Mouse (Mus musculus): ENCODE results near the gene Rspo1.

The Rspo1 gene

DNA sequence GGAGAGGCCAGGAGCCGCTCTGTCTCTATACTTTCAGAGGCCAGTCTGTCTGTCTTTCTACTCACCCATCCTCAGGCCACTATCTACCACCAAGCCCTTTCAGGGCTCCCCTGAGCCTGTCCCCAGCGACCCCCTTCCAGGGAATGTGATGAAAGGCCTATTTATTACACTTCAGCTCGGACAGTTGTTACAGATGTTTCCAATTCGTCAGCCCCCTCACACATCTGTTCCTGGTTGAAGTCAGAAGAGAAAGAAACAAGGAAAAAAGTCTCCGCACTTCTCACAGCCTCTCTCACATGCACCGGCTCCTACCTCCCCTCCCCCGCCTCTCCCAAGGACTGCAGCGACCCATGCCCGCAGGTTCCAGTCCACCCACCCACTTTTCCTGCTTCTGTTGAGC lies 13.9 kb upstream of the Rspo1 start:
- in situ Hi-C loops (cut with MboI), result no loop called here

DNA sequence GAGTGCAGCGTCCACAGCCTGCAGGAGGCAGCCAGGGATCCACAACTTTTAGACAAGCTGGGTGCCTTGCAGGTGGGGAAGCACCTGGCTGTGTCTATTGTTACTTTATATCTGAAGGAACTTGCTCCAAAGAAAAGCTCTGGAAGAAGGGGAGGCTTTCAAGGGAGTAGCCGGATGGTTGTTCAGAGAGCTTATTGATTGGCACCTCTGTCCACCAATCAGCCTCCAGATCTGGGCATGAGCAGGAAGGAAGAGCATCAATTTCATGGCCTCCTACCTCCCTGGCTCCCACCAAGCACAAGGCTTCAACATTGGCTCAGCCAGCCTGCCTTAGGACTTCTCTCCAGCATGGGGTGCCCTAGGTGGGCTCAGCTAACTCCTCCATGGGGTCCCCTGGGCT lies 12.9 kb upstream of the Rspo1 start:
- in situ Hi-C loops (cut with MboI), result no loop called here

DNA sequence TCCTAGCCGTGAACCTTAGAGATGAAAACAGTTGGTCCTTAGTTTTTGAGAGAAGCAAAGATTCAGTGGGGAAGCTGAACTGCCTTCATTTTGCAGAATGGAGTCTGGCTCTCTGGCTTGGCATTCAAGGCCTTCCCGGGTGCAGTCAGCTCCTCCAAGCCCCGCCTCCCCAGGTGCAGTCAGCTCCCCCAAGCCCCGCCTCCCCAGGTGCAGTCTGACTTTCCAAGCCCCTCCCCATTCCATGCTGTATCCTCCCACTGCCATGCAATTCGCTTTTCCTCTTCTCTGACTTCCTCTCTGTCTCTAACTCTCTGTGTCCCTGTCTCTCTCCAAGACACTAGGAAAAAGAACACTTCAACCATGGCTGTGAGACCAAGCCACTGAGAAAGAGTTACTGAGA lies 8.0 kb upstream of the Rspo1 start:
- in situ Hi-C loops (cut with MboI), result no loop called here

DNA sequence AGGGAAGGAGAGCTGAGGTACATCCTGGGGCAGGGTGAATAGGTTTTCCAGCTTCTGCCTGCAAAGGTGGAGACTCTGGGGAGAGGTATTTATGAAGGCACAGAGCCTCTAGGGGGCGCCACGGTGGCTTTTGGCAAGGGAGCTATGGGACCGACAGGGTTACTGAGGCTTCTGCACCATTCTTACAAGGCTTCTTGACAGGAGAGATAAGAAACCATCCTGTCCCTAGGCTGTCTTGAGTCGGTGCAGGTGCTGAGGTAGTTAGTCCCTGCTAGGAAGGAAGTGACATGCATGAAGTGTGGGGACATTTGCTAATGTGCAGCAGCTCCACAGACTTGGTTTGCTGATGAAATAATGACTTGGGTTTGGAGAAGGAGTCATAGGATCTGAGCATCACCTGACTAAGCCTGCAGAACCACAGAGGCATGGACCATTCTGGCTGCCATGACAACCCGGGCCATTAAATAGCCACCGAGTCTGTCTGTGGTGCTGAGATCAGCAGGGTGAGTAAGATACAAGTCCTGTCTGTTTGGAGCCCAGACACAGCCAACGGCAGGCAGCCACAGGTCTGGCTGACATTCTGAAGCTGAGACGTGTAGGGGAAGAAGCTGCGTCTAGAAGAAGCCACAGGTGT lies 2.2 kb upstream of the Rspo1 start:
- in situ Hi-C loops (cut with MboI), result no loop called here

DNA sequence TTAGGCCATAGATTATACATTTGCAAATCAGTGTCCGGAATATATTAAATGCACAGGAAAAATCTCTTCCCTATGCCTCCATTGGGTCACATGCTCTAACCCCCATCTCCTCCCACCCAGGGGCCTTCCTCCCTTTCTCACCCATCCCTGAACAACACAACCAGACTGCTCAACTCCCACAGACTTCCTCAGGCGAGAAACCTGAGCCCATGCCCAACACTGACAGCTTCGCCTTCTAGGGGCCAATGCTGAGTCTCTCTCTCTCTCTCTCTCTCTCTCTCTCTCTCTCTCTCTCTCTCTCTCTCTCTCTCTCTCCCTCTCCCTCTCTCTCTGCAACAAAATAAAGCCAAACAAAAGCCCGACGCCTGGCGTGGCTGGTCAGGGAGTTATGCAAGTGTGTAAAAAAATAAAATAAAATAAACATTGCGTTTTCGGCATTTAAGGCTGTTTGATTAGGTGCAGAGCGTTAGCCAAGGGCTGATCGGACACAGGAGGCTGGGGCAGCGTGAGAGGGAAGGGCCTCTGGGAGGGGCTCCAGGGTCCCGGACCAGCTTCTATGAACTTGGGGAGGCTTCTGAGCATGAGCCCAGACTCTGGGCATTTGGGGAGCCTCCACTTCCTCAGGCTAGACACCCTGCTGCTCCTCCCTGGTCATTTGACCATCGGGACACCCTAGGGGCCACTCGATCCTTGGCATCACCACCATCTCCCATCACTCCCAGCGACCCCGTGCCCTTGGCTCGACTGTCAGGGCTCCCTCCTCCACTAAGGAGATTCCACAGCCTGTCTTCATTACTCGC lies 1.2 kb upstream of the Rspo1 start:
- in situ Hi-C loops (cut with MboI), result no loop called here

DNA sequence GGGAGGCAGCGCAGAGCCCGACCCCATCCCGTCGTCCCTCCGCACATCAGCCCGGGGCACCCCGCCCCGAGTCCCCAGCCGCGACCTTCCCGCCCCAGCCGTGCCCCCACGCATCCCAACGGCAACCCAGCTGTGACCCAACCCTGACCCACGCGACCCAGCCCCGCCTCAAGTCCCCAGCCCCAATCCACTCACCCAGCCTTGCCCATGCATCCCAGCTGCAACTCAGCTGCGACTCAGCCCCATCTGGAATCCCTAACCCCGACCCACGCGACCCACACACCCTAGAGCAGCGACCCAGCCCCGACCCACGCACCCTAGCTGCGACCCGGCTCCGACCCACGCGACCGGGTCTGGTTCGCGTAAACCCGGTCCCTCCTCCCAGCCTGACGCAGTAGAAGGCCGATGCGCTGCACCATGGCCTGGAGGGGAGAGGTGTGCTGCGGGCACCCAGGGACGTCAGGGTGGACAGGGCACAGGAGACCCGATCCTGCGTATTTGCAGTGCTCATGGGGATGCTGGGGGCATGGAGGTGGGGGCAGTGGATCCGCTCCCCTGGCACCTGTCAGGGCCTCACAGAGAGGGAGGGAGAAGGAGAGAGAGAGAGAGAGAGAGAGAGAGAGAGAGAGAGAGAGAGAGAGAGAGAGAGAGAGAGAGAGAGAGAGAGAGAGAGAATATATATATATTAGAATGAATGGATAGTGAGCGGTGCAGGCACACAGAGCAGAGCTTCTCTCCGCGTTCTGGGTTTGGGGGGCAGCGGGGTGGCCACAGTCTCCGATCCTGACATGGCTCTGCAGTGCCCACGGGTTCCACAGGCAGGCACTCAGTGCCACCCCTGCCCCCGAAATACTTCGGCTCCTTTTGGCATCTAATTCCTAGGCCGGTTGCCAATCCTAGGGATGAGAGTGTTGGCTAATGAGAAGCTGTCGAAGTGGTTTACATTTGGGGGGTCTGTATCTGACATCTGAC lies 795 bp downstream of the Rspo1 start:
- in situ Hi-C loops (cut with MboI), result no loop called here

DNA sequence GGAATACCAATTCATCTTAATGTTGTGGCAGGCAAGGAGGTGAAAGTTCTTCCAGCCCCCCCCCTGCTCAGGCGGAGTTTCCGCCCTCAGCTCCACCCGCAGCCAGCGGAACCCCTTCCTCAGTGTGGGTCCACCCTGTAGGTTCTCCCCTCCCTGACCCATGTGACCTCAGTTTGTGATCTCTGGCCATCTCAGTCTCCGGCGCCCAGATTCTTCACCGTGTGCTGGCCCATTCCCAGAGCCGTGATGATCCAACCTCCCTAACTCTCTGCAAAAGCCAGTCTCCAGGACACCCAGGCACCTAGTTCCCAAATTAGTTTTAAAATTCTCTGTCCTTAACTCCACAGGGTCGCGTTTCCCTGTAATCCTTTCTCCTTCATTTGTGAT lies 1.5 kb downstream of the Rspo1 start:
- in situ Hi-C loops (cut with MboI), result no loop called here

DNA sequence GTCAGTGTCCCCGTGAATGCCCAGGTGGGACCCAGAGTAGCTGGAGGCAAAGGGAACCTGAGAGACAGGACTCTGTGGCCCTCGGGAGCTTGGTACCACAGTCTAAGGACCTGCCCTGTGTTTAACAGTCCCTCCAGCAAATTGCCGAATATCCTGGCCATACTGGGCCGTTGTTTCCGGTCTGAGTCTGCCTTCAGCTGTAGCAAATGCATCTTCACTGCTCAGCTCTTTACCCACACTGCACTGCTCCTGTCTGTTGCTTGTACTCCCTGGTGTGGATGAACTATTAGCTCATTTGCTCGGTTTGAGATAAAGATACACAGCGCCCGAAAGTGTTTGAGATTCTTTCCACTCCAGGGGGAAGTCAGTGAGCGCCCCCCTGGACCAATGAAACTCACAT lies 2.2 kb downstream of the Rspo1 start:
- in situ Hi-C loops (cut with MboI), result no loop called here

DNA sequence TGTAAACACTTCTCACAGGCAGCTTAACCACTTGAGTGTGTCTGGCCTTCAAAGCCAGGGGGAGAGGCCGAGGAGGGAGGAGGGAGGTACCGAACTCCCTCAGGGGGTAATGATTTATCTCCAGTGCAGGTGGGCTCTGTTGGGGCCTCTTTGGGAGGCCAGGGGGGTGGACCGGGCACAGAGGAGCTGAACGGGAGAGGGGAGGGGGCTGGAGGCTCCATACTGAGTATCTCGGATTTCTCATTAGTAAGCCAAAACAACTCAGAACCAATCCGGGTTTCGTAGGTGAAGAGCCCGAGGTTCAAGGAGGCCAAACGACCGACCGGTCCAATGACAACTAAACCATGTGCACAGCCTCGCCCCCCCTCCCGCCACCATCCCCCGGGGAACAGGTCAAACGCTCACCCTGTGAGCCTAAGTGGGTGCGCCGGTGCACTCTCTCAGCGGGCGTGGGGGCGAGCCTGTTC lies 3.6 kb downstream of the Rspo1 start:
- in situ Hi-C loops (cut with MboI), result no loop called here

DNA sequence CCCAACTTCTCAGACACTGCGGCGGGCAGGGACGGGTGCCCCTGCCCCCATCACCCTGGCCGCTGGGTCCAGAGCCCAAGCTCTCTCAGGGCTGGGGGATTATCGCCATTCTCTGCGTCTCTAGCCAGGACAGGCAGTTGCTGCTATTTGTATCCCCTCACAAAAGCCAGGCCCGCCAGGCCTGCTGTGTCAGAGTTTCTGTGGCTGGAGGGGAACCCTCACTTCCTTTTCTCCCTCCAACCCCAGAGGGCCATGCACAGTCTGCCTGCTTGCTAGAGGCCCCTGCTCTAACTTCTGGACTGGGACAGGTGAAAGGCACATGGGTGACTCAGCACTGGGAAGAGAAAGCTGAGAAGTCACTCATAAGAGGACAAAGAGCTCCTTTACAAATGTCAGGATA lies 4.1 kb downstream of the Rspo1 start:
- in situ Hi-C loops (cut with MboI), result no loop called here

DNA sequence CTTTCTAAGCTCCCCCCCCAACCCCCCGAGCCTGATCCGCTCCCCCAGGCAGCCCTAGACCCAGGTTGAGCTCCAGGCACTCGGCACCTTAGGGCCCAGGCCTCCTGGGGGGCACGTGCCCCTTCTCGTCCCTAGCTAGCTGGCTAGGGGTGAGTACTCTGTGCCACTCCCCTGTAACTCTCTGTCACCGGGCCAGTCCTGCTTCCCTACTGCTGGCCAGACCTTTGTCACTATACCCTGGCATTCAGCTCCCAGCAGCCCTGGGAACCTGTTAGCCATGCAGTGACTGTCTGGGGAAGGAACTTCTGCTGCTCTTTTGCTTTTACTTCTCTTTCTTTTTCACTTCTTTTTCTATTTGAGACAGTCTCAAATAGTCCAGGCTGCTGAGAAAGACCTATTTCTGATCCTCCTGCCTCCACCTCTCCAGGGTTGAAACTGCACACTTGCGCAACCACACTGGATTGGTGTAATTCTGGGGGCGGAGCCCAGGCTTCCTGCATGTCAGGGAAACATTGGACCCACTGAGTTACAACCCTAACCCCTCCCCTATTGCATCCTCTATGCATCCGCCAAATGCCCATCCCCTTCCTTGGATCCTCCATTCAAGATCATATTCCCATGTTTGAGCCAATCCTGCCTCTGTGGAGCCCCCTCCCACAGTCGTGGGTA lies 11.4 kb downstream of the Rspo1 start:
- in situ Hi-C loops (cut with MboI), result no loop called here

DNA sequence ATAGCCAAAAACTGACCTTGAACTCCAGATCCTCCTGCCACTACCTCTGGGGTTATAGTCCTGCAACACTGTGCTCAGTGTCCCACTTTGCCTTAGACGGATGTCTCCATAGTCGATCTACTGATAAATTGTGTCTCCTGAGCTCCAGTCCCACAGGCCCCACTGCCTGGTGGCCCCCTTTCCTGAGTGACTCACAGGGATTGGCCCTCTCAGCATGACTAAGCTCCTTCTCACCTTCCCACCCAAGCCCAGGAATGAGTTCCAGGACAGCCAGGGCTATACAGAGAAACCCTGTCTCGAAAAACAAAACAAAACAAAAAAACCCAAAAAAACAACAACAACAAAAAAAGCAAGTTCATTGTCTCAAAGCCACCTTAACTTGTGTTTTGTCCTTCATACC lies 13.3 kb downstream of the Rspo1 start:
- in situ Hi-C loops (cut with MboI), result no loop called here

DNA sequence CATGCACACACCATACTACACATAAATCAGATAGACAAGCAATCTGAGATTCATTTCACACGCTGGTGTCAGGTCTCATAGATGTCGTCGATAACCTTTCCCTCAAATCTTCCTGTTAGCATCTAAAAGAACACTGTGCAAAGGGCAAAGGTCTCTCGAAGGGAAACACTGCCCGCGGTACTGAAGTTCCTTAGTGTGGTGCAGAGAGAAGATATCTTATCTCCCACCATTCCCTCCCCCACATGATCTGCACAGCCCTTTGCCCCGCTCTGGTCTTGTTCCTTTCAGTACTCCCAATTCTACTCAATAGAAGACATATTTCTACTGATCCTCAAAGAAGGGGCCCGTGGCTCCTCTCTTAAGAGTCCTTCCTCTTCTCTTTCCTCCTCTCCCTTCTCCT lies 16.7 kb downstream of the Rspo1 start:
- in situ Hi-C loops (cut with MboI), result no loop called here

DNA sequence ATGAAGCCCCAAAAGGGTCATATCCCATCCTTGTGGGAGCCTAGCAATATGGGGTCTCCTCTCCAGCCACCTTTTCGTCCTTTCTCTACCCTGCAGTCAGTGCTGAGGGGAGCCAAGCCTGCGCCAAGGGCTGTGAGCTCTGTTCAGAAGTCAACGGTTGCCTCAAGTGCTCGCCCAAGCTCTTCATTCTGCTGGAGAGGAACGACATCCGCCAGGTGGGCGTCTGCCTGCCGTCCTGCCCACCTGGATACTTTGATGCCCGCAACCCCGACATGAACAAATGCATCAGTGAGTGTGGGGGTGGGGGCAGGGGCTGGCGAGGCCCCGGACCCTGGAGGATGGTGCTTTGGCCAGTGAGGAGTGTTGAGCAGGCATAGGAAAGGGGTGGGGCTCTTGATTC lies 18.7 kb downstream of the Rspo1 start:
- in situ Hi-C loops (cut with MboI), result no loop called here

DNA sequence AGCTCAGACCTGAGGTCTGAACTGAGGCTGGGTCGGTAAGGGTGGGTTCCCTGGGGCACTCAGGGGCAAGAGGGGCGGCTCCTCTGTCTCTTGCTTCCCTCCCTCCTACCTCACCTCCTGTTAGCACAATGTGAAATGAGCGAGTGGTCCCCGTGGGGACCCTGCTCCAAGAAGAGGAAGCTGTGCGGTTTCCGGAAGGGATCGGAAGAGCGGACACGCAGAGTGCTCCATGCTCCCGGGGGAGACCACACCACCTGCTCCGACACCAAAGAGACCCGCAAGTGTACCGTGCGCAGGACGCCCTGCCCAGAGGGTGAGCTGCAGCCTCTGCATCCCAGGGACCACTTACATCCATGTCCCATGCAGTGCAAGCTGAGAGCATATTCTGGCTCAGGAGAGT lies 21.2 kb downstream of the Rspo1 start:
- in situ Hi-C loops (cut with MboI), result no loop called here

DNA sequence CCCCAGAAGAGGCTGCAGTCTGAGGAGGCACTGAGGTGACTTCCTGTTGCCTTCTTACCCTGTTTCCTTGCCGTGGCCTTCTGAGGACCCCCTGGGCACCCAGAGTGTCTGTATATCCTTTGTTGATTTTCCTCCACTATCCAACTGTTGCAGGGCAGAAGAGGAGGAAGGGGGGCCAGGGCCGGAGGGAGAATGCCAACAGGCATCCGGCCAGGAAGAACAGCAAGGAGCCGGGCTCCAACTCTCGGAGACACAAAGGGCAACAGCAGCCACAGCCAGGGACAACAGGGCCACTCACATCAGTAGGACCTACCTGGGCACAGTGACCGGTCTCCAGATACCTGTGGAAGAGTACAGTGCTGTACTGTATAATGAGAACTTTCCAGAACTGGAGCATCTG lies 22.0 kb downstream of the Rspo1 start:
- in situ Hi-C loops (cut with MboI), result no loop called here

DNA sequence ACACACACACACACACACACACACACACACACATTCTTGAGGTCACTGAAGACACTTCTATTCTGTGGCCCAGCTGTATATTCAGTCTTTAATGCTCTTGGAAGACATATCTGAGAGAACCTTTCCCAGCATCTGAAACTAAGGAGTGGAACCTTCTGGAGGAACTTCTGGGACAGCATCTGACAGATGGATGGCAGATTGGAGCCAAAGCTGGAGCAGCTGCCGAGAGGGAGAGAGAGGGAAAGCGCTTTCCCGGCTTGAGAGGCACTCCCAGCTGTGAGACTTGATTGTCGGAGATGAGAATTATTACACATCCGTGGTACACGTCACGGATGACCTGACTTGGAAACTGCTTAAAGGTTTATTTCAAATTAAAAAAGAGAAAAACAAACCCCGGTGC lies 22.5 kb downstream of the Rspo1 start:
- in situ Hi-C loops (cut with MboI), result no loop called here

DNA sequence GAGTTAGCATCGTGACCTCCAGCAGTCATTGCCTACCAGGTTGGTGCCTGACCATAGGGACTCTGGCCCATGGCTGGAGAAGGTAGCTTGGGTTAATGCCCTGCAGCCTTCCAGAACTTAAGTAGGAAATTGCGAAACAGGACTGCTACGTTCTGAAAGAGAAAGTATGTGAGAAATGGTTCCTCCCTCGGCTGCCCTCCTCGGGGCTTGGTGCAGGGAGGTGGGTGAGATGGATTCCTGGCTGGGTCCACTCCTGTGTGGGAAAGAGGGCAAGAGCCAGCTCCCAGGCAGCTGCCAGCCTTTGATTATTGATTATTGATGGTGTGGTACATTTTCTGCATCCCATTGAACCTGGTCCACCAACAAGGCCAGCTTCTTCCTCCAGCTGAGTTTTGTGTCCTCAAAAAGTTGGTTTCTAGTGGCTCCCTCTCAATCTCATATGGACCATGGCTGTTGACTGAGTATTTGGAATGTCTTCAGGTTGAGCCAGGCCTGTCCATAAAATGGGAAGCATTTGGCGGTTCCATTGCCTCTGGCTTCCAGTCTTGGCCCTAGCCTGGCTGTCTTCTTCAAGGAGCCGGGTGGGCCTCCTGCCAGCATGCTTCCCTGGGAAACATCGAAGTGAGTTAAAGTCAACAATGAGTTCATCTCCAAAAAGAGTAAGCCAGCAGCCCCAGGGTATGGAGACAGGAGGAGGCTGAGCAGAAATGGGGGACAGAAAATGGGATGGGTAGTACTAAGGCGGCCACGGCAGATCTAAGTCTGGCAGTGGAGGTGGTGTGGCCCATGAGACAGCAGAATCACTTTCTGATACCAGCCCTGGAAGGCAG lies 29.8 kb downstream of the Rspo1 start, which contains the start of gene Gnl2:
Gene Gnl2, plus strand, starts transcription at position 780 of the 830 bp plus-strand sequence.
- in situ Hi-C loops (cut with MboI), result no loop called here

DNA sequence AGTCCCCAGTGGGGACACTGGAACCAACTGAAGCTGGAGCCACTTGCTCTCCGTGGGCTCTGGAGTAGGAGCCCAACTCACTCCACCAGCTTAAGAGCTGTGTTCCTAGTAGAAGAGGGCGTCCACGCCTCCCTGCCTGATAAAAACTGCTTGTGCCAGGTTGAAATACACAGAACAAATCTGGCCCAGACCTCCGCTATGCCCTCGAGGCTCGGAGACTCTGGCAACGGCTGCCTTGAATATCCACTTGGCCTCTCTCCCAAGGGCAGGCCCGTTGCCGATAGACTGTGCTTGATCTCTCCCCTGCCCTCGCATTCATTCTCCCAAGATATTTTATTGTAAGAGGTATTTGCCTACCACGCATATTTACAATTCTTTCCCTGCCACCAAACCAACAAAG lies 31.2 kb downstream of the Rspo1 start:
- in situ Hi-C loops (cut with MboI), result no loop called here

DNA sequence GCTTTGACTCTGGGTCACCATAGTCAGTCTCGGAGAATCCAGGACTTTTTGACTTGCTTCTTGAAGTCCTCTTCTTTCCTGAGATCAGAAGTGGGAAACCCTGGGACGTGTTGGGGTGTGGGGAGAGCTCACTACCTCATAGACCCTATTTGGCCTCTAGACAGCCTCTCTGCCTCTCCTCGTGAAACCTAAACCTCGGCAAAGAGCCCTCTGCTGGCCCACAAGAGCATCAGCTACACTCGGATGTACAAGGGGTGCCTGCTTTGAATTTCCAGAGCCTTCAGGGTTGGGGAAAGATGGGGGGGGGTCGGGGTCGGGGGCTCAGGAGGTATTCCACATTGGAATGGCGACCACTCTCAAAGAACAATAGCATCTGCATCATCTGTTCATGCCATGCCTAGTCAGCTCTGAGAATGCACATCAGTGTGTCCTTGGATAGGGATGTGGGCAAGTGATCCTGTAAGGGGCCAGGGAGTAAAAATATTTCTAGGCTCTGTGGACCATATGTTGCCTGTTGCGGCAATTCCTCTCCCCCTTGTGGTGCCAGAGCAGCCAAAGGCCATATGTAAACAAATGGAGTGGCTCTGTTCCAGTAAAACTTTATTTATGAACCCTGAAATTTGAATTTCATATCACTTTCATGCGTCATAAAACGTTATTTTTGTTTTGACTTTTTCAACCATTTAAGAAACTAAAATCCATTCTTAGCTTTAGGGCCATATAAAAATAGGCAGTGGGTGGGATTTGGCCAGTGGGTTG lies 34.7 kb downstream of the Rspo1 start:
- in situ Hi-C loops (cut with MboI), result no loop called here
